Mouse (Mus musculus): ENCODE measurements around the gene Snx20. TPM values are rescaled to one million over a fixed set of nuclear protein-coding genes. Genes with fewer than 3 reads are reported as not detected.

The Snx20 gene
- polyA plus RNA-seq, 1 experiment: not detected

DNA sequence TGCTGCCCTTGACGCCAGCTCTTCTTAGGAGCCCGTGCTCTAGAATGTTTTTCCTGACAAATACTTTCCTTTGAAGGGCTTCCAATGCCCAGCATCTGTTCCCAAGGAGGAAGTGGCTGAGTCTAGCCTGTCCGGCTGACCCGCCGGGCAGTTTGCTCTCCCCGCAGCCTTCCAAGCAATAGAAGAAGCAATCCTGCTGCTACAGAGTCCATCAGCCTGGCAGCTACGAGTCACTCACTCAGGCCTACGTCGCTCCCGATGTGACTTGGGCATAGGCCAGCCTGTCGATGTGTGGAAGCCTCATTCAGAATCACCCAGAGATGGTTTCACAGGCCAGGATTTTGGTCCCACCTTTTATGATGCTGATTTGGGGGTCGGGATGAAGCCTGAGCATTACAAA is 39.9 kb downstream of the Snx20 start:
- TF ChIP-seq CTCF (IDR thresholded peaks at IDR 0.05; ENCODE audit: low read depth, low read length) (no peak), POLR2A (IDR thresholded peaks at IDR 0.05; ENCODE audit: insufficient read depth, low read length) (no peak), EP300 (IDR thresholded peaks at IDR 0.05; ENCODE audit: insufficient read depth, low read depth, low read length) (no peak)
- Histone ChIP-seq H3K9ac (ENCODE audit: low read depth, poor library complexity, severe bottlenecking) (no peak overlapping the region), H3K4me3 (ENCODE audit: low read depth, low read length) (no peak overlapping the region), H3K4me1 (ENCODE audit: control insufficient read depth, insufficient read depth, low read length) (no peaks in the 10 kb centered on the region), H3K27me3 (ENCODE audit: control insufficient read depth, insufficient read depth, low read length, poor library complexity, severe bottlenecking) (no peaks in the 10 kb centered on the region), H3K9me3 (replicated peaks; ENCODE audit: control insufficient read depth, insufficient read depth, low read length, poor library complexity, severe bottlenecking) (no peaks in the 10 kb centered on the region), H3K36me3 (ENCODE audit: control insufficient read depth, insufficient read depth, low read length, poor library complexity, severe bottlenecking) (no peaks in the 10 kb centered on the region), H3K27ac (ENCODE audit: insufficient read depth, low read length) (no peak overlapping the region)

DNA sequence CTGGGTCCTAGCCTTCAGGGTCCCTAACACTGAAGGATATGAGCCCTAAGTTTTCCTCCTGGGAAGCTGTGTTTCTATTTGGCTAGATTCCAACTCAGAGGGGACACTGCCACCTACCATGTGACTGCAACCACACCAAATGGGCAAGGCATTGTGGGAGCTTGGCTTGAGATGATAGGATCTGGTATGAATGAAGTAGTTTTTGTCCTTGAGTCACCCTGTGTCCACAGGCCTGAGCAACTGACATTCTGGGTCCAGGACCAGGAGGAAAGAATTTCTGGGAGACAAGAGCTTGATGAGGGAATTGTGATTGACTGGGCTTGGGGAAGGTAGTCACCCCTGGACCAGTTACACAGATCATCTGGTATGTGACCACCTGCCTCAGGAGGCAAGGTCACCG is 42.0 kb downstream of the Snx20 start:
- Histone ChIP-seq H3K4me3 (ENCODE audit: low read depth, low read length) (no peak overlapping the region), H3K36me3 (ENCODE audit: control insufficient read depth, insufficient read depth, low read length, poor library complexity, severe bottlenecking) (no peaks in the 10 kb centered on the region), H3K9ac (ENCODE audit: low read depth, poor library complexity, severe bottlenecking) (no peak overlapping the region), H3K27ac (ENCODE audit: insufficient read depth, low read length) (no peak overlapping the region), H3K9me3 (replicated peaks; ENCODE audit: control insufficient read depth, insufficient read depth, low read length, poor library complexity, severe bottlenecking) (no peaks in the 10 kb centered on the region), H3K4me1 (ENCODE audit: control insufficient read depth, insufficient read depth, low read length) (no peaks in the 10 kb centered on the region), H3K27me3 (ENCODE audit: control insufficient read depth, insufficient read depth, low read length, poor library complexity, severe bottlenecking) (no peaks in the 10 kb centered on the region)
- TF ChIP-seq POLR2A (IDR thresholded peaks at IDR 0.05; ENCODE audit: insufficient read depth, low read length): no peak
- TF ChIP-seq EP300 (IDR thresholded peaks at IDR 0.05; ENCODE audit: insufficient read depth, low read depth, low read length): no peak
- TF ChIP-seq CTCF (IDR thresholded peaks at IDR 0.05; ENCODE audit: low read depth, low read length): no peak

DNA sequence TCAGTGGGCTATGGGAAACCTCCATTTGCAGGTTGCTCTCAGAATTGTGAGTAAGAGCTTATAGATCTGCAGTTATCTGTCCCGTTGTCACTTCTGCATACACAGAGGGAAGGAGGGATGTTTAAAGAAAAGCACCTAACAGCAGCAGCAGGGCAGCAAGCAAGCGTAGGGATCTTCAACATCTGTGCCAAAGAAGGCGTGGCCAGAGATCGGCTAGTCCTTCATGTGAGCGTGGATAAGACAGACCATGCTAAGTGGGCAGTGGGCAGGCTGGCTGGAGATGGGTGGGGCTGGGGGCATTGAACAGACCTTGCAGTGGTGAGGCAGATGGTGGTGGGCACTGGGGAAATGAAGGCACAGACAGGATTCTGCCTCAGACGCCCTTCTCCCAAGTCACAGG is 45.7 kb downstream of the Snx20 start:
- H3K27me3 ChIP-seq (ENCODE audit: control insufficient read depth, insufficient read depth, low read length, poor library complexity, severe bottlenecking): no peaks in the 10 kb centered on the region
- H3K9ac ChIP-seq (ENCODE audit: low read depth, poor library complexity, severe bottlenecking): no peak overlapping the region
- no peaks in the 10 kb centered on the region for H3K9me3 ChIP-seq (replicated peaks; ENCODE audit: control insufficient read depth, insufficient read depth, low read length, poor library complexity, severe bottlenecking)
- H3K4me3 ChIP-seq (ENCODE audit: low read depth, low read length): no peak overlapping the region
- no peaks in the 10 kb centered on the region for H3K36me3 ChIP-seq (ENCODE audit: control insufficient read depth, insufficient read depth, low read length, poor library complexity, severe bottlenecking)
- no peak for TF ChIP-seq CTCF (IDR thresholded peaks at IDR 0.05; ENCODE audit: low read depth, low read length)
- no peak for TF ChIP-seq EP300 (IDR thresholded peaks at IDR 0.05; ENCODE audit: insufficient read depth, low read depth, low read length)
- no peak for TF ChIP-seq POLR2A (IDR thresholded peaks at IDR 0.05; ENCODE audit: insufficient read depth, low read length)
- no peak overlapping the region for H3K27ac ChIP-seq (ENCODE audit: insufficient read depth, low read length)
- no peaks in the 10 kb centered on the region for H3K4me1 ChIP-seq (ENCODE audit: control insufficient read depth, insufficient read depth, low read length)

DNA sequence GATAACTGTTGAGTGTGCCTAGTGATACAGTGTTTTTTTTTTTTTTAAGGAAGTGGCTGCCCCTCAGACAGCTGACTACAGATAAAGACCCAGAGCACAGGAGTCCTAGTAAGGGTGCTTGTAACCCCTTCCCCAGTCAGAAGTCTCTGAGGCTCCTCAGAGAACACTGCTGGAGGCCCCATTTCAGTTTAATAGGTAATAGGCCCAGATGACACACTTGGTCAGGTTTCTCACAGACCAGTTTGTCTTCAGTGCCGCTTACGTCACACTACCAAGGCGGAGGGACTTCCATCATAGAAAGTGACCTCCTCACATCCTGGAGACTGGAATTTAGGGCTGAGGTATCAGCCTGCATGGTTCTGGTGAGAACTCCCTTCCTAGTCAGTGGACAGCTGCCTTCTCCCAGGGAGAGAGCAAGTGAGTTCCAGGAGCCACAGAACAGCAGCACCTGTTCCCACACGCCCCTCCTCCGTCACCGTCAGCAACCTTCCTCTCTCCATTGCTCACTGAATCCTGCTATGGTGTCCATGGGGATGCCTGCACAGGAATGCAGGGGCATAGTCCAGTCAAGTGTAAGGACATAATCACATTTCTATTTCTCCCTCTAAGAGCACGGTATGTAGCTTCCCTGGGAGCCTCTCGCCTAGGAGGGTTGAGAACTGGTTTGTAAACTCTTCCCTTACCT is 47.6 kb downstream of the Snx20 start:
- Histone ChIP-seq H3K9ac (ENCODE audit: low read depth, poor library complexity, severe bottlenecking) (no peak overlapping the region), H3K4me1 (ENCODE audit: control insufficient read depth, insufficient read depth, low read length) (no peaks in the 10 kb centered on the region), H3K4me3 (ENCODE audit: low read depth, low read length) (no peak overlapping the region), H3K27ac (ENCODE audit: insufficient read depth, low read length) (no peak overlapping the region), H3K36me3 (ENCODE audit: control insufficient read depth, insufficient read depth, low read length, poor library complexity, severe bottlenecking) (no peaks in the 10 kb centered on the region), H3K27me3 (ENCODE audit: control insufficient read depth, insufficient read depth, low read length, poor library complexity, severe bottlenecking) (no peaks in the 10 kb centered on the region), H3K9me3 (replicated peaks; ENCODE audit: control insufficient read depth, insufficient read depth, low read length, poor library complexity, severe bottlenecking) (no peaks in the 10 kb centered on the region)
- TF ChIP-seq CTCF (IDR thresholded peaks at IDR 0.05; ENCODE audit: low read depth, low read length) (no peak), POLR2A (IDR thresholded peaks at IDR 0.05; ENCODE audit: insufficient read depth, low read length) (no peak), EP300 (IDR thresholded peaks at IDR 0.05; ENCODE audit: insufficient read depth, low read depth, low read length) (no peak)

DNA sequence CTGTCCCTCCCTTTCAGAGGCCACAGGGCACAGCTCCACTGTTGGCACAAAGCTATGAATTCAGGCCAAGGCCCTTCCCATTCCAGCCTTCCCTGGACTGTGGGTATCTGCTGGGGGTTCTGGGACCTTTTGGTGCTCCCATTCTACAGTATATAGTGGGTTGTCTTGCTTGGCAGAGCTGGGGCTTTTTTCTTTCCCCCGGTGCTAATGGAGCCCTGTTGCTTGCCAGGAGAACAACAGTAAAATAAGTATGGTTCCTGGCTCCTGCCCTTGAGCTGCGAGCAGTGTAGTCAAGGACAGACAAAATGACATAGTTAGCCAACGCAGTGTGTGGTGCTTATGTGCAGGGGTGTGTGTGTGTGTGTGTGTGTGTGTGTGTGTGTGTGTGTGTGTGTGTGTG is 52.1 kb downstream of the Snx20 start:
- H3K9me3 ChIP-seq (replicated peaks; ENCODE audit: control insufficient read depth, insufficient read depth, low read length, poor library complexity, severe bottlenecking): no peaks in the 10 kb centered on the region
- no peak overlapping the region for H3K27ac ChIP-seq (ENCODE audit: insufficient read depth, low read length)
- no peaks in the 10 kb centered on the region for H3K36me3 ChIP-seq (ENCODE audit: control insufficient read depth, insufficient read depth, low read length, poor library complexity, severe bottlenecking)
- H3K9ac ChIP-seq (ENCODE audit: low read depth, poor library complexity, severe bottlenecking): no peak overlapping the region
- no peaks in the 10 kb centered on the region for H3K27me3 ChIP-seq (ENCODE audit: control insufficient read depth, insufficient read depth, low read length, poor library complexity, severe bottlenecking)
- TF ChIP-seq CTCF (IDR thresholded peaks at IDR 0.05; ENCODE audit: low read depth, low read length) (no peak), POLR2A (IDR thresholded peaks at IDR 0.05; ENCODE audit: insufficient read depth, low read length) (no peak), EP300 (IDR thresholded peaks at IDR 0.05; ENCODE audit: insufficient read depth, low read depth, low read length) (no peak)
- H3K4me1 ChIP-seq (ENCODE audit: control insufficient read depth, insufficient read depth, low read length): no peaks in the 10 kb centered on the region
- H3K4me3 ChIP-seq (ENCODE audit: low read depth, low read length): no peak overlapping the region

DNA sequence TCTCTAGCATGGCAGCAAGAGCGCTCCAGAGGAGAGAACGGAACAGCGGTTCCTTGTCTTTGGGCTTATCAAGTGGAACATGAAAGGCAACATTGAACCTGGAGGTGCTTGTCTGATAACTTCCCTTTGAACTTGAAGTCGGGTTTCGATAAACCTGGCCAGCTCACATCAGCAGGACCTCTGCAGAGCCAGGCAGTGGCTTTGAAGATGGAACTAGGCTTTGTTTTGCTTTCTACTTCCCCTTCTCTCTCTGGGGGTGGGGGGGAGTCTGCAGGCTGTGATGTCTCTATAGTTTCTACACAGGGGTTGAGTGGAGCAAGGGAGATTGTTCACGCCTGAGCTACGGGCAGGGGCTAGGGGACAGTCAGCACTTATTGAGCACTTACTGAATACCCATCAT is 55.1 kb downstream of the Snx20 start:
- no peak for TF ChIP-seq EP300 (IDR thresholded peaks at IDR 0.05; ENCODE audit: insufficient read depth, low read depth, low read length)
- TF ChIP-seq CTCF (IDR thresholded peaks at IDR 0.05; ENCODE audit: low read depth, low read length): no peak
- TF ChIP-seq POLR2A (IDR thresholded peaks at IDR 0.05; ENCODE audit: insufficient read depth, low read length): no peak
- Histone ChIP-seq H3K27me3 (ENCODE audit: control insufficient read depth, insufficient read depth, low read length, poor library complexity, severe bottlenecking) (no peaks in the 10 kb centered on the region), H3K27ac (ENCODE audit: insufficient read depth, low read length) (no peak overlapping the region), H3K4me3 (ENCODE audit: low read depth, low read length) (no peak overlapping the region), H3K9me3 (replicated peaks; ENCODE audit: control insufficient read depth, insufficient read depth, low read length, poor library complexity, severe bottlenecking) (no peaks in the 10 kb centered on the region), H3K9ac (ENCODE audit: low read depth, poor library complexity, severe bottlenecking) (no peak overlapping the region), H3K36me3 (ENCODE audit: control insufficient read depth, insufficient read depth, low read length, poor library complexity, severe bottlenecking) (no peaks in the 10 kb centered on the region), H3K4me1 (ENCODE audit: control insufficient read depth, insufficient read depth, low read length) (no peaks in the 10 kb centered on the region)
